Mouse (Mus musculus) gastrocnemius, adult 18-20 months (tissue): ENCODE data around the gene Vmn1r181. TPM values are rescaled to one million over a fixed set of nuclear protein-coding genes. Genes with fewer than 3 reads are reported as not detected.
"Not testable (repeated sequence)": the region's sequence is repeated elsewhere in the genome, so short reads cannot be mapped to it uniquely, and the experiment has no call there.

ENCODE experiments used
- DNase-seq: peaks from one replicate; pipeline ENCODE4 v3.0.0; 2021; ENCODE audit warnings: low spot score
- long read RNA-seq, 2 experiments: library from polyadenylated mRNA; stranded (forward); transcript quantifications; one replicate each; pipeline ENCODE4 v2.0.0; 2021
- total RNA-seq, 2 experiments: library from RNA; stranded (reverse); gene quantifications; 2 replicates each; pipeline ENCODE4 v1.2.3; 2021

Vmn1r181 gene
- total RNA-seq, result not detected
- long read RNA-seq, experiment 1, result 0 reads
- long read RNA-seq, experiment 2, result 0 reads

- DNase-seq, result not testable (repeated sequence)
These were observed at the start of gene Vmn1r181 for GRCm38 (mm10) chr7:23974315-23974714. Vmn1r181 (plus strand) TSS chr7:23974615.

DNA sequence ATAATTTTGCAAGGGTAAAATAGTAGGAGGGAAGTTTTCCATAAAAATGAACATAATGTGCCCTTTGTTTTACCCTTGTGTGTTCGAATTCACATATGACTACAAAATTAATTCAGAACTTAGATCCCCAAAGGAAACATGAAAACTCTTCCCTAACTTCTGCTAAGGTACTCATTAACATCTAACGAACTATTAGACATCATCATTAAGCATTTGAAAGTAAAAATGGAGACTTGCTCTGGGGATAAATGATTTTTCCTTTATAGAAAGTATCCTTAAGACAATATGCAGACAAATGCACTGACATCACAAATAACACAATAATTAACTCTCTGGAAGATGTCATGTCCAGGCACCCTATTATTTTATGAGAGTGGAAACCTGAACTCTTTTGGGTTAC, 47.7 kb upstream of the Vmn1r181 start, which contains the start of gene Vmn1r179:
TSS of gene Vmn1r179 (plus strand) at position 301 of the 400 bp plus-strand sequence.
- no peak for DNase-seq

DNA sequence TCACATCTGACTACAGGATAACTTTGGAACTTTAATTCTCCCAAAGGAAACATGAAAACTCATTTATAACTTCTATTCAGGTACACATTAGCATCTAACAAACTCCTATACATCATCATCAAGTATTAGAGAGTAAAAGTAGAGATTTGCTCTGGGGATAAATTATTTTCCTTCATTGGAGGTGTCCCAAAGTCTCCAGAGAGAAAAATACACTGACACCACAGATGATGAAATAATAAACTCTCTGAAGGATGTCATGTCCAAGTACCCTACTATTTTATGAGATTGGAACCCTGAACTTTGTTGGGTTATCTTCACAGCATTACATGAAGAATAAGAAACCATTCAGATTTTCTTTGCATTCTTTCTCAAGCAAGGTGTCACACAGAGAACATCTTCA, 24.1 kb upstream of the Vmn1r181 start, which contains the start of gene Vmn1r180:
TSS of gene Vmn1r180 (plus strand) at position 301 of the 400 bp plus-strand sequence.
- no peak for DNase-seq

DNA sequence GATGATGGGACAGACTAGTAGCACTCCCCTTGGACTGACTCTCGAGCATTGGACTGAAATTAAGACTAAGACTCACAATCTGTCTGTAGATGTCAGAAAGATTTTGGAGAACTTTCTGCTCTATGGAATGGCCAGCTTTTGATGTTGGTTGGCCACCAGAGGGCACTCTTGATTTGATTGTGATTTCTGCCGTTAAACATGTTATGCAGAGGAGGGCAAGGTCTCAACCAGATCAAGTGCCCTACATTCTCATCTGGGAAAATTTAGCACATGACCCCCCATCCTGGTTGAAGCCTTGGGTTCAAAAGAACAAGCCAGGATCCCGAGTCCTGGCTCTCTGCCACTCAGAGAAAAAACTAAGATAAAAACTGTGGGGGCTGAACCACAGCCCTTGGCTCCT, 6.4 kb upstream of the Vmn1r181 start:
- not testable (repeated sequence) for DNase-seq

DNA sequence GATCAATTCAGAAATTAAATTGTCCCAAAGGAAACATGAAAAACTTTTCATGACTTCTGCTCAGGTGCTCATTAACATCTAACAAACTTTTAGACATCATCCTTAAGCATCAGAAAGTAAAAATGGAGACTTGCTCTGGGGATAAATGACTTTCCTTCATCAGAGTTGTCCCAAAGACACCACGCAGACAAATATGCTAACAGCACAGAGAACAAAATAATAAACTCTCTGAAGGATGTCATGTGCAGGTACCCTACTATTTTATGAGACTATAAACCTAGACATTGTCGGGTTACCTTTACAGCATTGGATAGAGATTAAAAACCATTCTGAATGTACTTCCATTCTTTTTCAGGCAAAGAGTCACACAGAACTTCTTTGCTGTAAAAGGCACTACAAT, 27.0 kb downstream of the Vmn1r181 start, which contains the start of gene V1rd19:
TSS of gene V1rd19 (plus strand) at position 301 of the 400 bp plus-strand sequence.
- no peak for DNase-seq

Other genes with a start within 250 kb of the Vmn1r181 start
- gene Vmn1r174, start 222.3 kb upstream of the Vmn1r181 start, total RNA-seq, result not detected
- not detected for gene Vmn1r175, start 164.0 kb upstream of the Vmn1r181 start, total RNA-seq
- gene Vmn1r176, start 137.2 kb upstream of the Vmn1r181 start, total RNA-seq, result not detected
- gene Vmn1r177, start 108.2 kb upstream of the Vmn1r181 start, total RNA-seq, result not detected
- gene Vmn1r178, start 82.6 kb upstream of the Vmn1r181 start, total RNA-seq, result not detected
- gene Vmn1r179, start 47.6 kb upstream of the Vmn1r181 start, total RNA-seq, result not detected
- not detected for gene Vmn1r180, start 24.0 kb upstream of the Vmn1r181 start, total RNA-seq
- not detected for gene V1rd19, start 27.1 kb downstream of the Vmn1r181 start, total RNA-seq
- gene Vmn1r183, start 78.6 kb downstream of the Vmn1r181 start, total RNA-seq, result not detected
- gene Zfp180, start 107.3 kb downstream of the Vmn1r181 start, total RNA-seq, result 10 to 100 TPM; 17.1 to 17.2 TPM
- gene Zfp112, start 137.7 kb downstream of the Vmn1r181 start, total RNA-seq, result 1 to 10 TPM; 5.3 to 5.7 TPM
- 1 to 10 TPM; 3.5 TPM for gene Zfp235, start 159.6 kb downstream of the Vmn1r181 start, total RNA-seq
- gene Zfp114, start 200.4 kb downstream of the Vmn1r181 start, total RNA-seq, result under 1 TPM; 0.07 to 0.28 TPM
- 1 to 10 TPM; 2.3 to 2.4 TPM for gene Zfp111, start 236.8 kb downstream of the Vmn1r181 start, total RNA-seq